Mouse (Mus musculus) kidney, postnatal 0 days (tissue): ENCODE data around the gene Nfia. TPM values are rescaled to one million over a fixed set of nuclear protein-coding genes. Genes with fewer than 3 reads are reported as not detected.

Experiments used
- ATAC-seq: fragments of 200-750 bp; cut with Nextera tagmentation; replicated peaks from 2 replicates; pipeline ENCODE4 v1.8.0; 2017; ENCODE audit warnings: low read depth, moderate number of reproducible peaks, moderate TSS enrichment, moderate library complexity; ENCODE audit not compliant: low FRiP score
- DNase-seq: peaks from one replicate; pipeline ENCODE4 v3.0.0-alpha.2; 2016; ENCODE audit warnings: low spot score
- H3K27ac ChIP-seq: fragments of 300-500 bp; sonication (generic); 2 replicates; pipeline ENCODE4 v1.5.1; 2014; ENCODE audit warnings: mild to moderate bottlenecking
- H3K27me3 ChIP-seq: fragments of 300-500 bp; sonication (generic); 2 replicates; pipeline ENCODE4 v1.6.1; 2014; ENCODE audit warnings: low read length, mixed read lengths; ENCODE audit not compliant: insufficient read depth
- H3K36me3 ChIP-seq: fragments of 300-500 bp; sonication (generic); 2 replicates; pipeline ENCODE4 v1.6.1; 2014; ENCODE audit warnings: low read length, mixed read lengths; ENCODE audit not compliant: insufficient read depth
- H3K4me1 ChIP-seq: fragments of 300-500 bp; sonication (generic); replicated peaks from 2 replicates; pipeline ENCODE4 v1.6.1; 2014; ENCODE audit warnings: antibody characterized with exemption, low read length, mixed read lengths; ENCODE audit not compliant: insufficient read depth
- H3K4me2 ChIP-seq: fragments of 300-500 bp; sonication (generic); 2 replicates; pipeline ENCODE4 v1.6.1; 2014; ENCODE audit warnings: mild to moderate bottlenecking, low read length, moderate library complexity, mixed read lengths
- H3K4me3 ChIP-seq: fragments of 300-500 bp; sonication (generic); replicated peaks from 2 replicates; pipeline ENCODE4 v1.5.1; 2014; ENCODE audit warnings: low read depth, low read length
- H3K9ac ChIP-seq: fragments of 300-500 bp; sonication (generic); 2 replicates; pipeline ENCODE4 v1.6.1; 2014; ENCODE audit warnings: low read depth, low read length
- H3K9me3 ChIP-seq: fragments of 300-500 bp; sonication (generic); replicated peaks from 2 replicates; pipeline ENCODE4 v1.6.1; 2016; ENCODE audit warnings: low read length, inconsistent platforms, mixed read lengths
- CTCF ChIP-seq: IDR thresholded peaks from 2 replicates; pipeline ENCODE4 v1.5.1; 2016; ENCODE audit warnings: antibody characterized with exemption, low read depth, mild to moderate bottlenecking, moderate library complexity
- WGBS: fragments of 180-500 bp; shearing (Covaris S2); extraction: QIAGEN DNeasy Blood & Tissue Kit; methylation state at CpG from one replicate; pipeline ENCODE4 v1.1.7; 2014; 5-methylcytosine and 5-hydroxymethylcytosine counted together
- polyA plus RNA-seq: library from polyadenylated mRNA; unstranded; fragments of >200 nt; fragmentation: Nextera tagmentation; extraction: Ambion mirVana; gene quantifications from 2 replicates; pipeline ENCODE4 v1.2.1, GENCODE M21; 2015

Nfia gene
- polyA plus RNA-seq, 1 experiment from 2014 or later, result 25.9 TPM

DNA sequence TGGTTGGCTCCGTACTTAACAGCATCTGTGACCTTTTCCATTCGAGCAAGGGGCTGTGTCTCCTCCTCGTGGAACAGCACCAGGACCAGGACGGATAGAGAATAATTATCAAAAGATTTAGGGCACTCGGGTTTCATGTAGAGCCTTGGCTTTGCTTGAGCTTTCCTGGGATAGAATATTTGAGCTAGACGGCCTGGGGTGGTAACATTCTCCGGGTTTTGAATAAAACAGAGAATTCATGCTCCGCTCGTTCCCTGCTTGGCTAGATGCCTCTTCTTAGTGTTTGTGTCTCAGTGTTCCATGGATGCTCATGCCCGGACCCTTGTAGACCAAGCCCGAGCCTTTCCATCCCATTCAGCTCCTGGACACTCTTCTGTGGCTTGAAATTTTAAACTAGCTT lies 181.4 kb downstream of the Nfia start:
- DNase-seq (no peak), ATAC-seq (no peak)
- no peaks in the 10 kb centered on the region for H3K27me3 ChIP-seq
- no peaks in the 10 kb centered on the region for H3K36me3 ChIP-seq
- H3K4me2 ChIP-seq, result no peak overlapping the region
- H3K4me1 ChIP-seq, result no peaks in the 10 kb centered on the region
- no peaks in the 10 kb centered on the region for H3K9me3 ChIP-seq
- H3K9ac ChIP-seq, result no peak overlapping the region
- TF ChIP-seq CTCF, result no peak
- no peak overlapping the region for H3K27ac ChIP-seq
- WGBS, result 62% methylated on average over 11 of the region's 11 CpGs
- no peak overlapping the region for H3K4me3 ChIP-seq

DNA sequence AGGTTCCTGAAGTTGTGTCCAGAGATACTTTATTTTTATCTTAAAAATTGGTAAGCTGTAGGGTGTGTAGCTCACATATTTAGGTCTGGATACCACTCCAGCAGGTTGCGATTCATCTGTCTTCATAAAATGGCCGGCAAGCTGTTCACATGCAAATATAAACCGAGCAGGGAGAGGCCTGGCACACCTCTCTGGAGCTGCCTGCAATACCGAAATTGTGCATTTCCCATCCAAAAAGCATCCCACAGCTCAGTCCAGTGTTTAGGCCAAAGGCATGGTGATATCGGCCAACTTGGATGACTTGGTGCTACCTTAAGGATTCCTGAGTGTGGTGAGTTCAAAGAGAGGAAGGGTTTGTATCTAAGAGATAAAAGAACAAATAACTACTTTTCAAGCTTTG lies 185.6 kb downstream of the Nfia start:
- no peaks in the 10 kb centered on the region for H3K36me3 ChIP-seq
- TF ChIP-seq CTCF, result no peak
- 82% methylated on average over 5 of the region's 5 CpGs for WGBS
- no peak overlapping the region for H3K4me3 ChIP-seq
- H3K27me3 ChIP-seq, result no peaks in the 10 kb centered on the region
- no peak for ATAC-seq
- no peak for DNase-seq
- no peaks in the 10 kb centered on the region for H3K9me3 ChIP-seq
- no peak overlapping the region for H3K9ac ChIP-seq
- H3K27ac ChIP-seq, result no peak overlapping the region
- H3K4me2 ChIP-seq, result no peak overlapping the region
- no peaks in the 10 kb centered on the region for H3K4me1 ChIP-seq

DNA sequence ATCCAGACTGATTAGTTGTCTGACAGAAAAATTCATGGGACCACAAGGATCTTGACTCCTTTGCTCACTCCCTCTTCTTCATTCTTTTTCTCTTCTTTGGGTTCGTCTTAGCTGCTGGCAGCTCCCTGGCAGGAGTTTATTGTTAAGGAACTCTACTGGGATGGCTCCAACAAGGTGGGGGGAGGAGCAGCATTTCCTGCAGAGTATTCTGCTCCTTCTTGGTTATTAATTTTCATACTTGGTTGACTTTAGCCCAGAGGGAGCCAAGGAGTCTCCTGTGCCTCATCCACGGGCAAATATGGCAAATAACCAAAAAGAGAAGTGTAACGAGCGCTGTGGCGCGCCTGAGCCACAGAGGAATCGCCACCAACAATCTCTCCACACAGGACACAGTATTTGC lies 190.3 kb downstream of the Nfia start:
- no peak overlapping the region for H3K27ac ChIP-seq
- H3K4me2 ChIP-seq, result no peak overlapping the region
- 81% methylated on average over 7 of the region's 7 CpGs for WGBS
- no peak for TF ChIP-seq CTCF
- H3K36me3 ChIP-seq, result no peaks in the 10 kb centered on the region
- no peak overlapping the region for H3K9ac ChIP-seq
- no peak overlapping the region for H3K4me3 ChIP-seq
- H3K9me3 ChIP-seq, result no peaks in the 10 kb centered on the region
- H3K27me3 ChIP-seq, result no peaks in the 10 kb centered on the region
- DNase-seq (no peak), ATAC-seq (no peak)
- H3K4me1 ChIP-seq, result no peaks in the 10 kb centered on the region

DNA sequence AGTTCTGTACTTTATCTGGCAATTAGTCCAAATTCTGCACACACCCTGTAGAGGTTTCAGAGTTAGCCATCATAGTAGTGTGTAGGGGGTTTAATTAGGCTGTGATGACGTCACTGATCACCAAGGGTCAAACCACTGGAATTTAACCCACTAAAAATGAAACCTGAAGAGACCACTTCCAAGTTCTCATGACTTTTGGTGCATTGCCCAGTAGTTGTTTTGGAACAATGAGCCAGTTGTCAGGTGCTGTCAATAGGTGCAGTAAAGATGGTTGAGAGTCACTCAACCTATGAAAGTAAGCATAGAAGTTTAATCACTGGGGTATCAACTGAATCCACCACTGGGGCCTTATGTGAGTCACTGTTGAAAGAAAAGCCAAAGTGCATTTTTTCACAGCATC lies 191.4 kb downstream of the Nfia start:
- H3K27ac ChIP-seq, result no peak overlapping the region
- H3K36me3 ChIP-seq, result no peaks in the 10 kb centered on the region
- ATAC-seq, result no peak
- no peak for TF ChIP-seq CTCF
- no peak for DNase-seq
- H3K9ac ChIP-seq, result no peak overlapping the region
- no peak overlapping the region for H3K4me3 ChIP-seq
- WGBS, result 30% methylated on average over 1 of the region's 1 CpGs
- H3K9me3 ChIP-seq, result no peaks in the 10 kb centered on the region
- no peaks in the 10 kb centered on the region for H3K4me1 ChIP-seq
- no peak overlapping the region for H3K4me2 ChIP-seq
- H3K27me3 ChIP-seq, result no peaks in the 10 kb centered on the region

DNA sequence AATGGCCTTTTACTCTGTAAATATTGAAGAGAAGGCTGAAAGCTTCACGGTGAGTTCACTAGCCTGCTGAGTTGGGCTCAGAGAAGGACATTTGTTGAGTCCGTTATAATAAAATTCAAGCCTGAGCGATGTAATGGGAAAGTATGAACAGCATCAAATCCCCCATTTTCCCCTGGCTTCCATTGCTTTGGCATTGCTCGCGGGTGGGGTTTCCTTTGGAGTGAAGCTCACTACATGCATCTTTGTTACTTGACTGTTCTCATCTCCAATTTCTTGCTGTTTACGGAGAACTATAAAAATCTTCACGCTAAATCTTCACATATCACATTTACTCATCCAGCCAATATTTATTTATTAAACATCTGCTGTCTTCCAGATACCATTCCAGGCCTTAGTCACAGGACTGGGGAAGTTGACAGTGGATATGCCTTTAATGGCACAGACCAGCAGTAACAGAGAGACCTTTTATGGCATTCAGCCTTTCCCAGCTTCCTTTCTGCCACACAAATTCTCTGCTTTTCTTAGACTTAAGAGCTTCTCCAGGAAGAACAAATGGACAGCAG lies 196.3 kb downstream of the Nfia start:
- Histone ChIP-seq H3K27me3 (no peaks in the 10 kb centered on the region), H3K9me3 (no peaks in the 10 kb centered on the region), H3K9ac (no peak overlapping the region), H3K36me3 (no peaks in the 10 kb centered on the region), H3K27ac (no peak overlapping the region), H3K4me2 (no peak overlapping the region), H3K4me3 (no peak overlapping the region), H3K4me1 (no peaks in the 10 kb centered on the region)
- no peak for TF ChIP-seq CTCF
- DNase-seq, result peak; percentile 55
- no peak for ATAC-seq
- WGBS, result 72% methylated on average over 7 of the region's 7 CpGs

DNA sequence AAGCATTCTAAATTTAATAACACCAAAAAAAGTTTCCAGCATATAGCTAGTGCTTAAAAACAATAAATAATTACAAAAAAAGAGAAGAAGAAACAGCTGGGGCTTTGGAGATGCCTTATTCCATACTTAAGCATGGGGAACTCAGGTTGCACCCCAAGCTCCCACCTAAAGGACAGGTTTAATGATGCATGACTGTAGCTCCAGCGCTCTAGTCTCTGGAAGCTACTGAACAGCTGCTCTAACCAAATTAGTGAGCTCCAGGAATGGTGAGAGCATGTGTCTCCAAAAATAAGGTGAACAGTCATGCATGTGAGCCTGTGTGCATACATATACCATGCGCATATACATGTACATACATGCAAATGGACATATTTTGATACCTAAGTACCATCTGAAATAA lies 200.5 kb downstream of the Nfia start:
- H3K36me3 ChIP-seq, result no peaks in the 10 kb centered on the region
- no peaks in the 10 kb centered on the region for H3K27me3 ChIP-seq
- 0 out of 2 replicates have a peak, but pooled peaks cover 4% of the 10 kb centered on the region for H3K4me1 ChIP-seq
- no peaks in the 10 kb centered on the region for H3K9me3 ChIP-seq
- H3K4me2 ChIP-seq, result no peak overlapping the region
- H3K27ac ChIP-seq, result no peak overlapping the region
- TF ChIP-seq CTCF, result no peak
- H3K9ac ChIP-seq, result no peak overlapping the region
- ATAC-seq (no peak), DNase-seq (peak; percentile 35)
- 63% methylated on average over 2 of the region's 2 CpGs for whole genome bisulfite sequencing
- no peak overlapping the region for H3K4me3 ChIP-seq

DNA sequence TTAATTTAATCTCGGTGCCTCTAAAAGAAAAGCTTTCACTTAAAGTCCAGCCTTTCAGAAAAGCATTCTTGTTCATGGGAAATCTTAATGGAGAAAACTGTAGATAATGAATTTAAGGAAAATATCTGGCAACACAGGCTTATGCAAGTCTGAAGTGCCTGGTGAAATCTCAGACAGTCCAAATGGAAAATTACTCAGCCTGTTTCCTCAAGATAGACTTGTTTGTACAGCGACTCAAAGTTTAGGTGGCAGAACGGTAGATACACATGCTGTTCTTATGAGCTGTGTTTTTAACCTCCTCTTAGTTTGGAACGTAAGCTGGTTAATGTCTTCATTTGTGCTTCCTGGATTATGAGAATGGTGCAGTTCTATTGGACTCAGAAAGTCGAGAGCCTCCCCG lies 201.5 kb downstream of the Nfia start:
- WGBS, result 73% methylated on average over 6 of the region's 6 CpGs
- Histone ChIP-seq H3K4me2 (no peak overlapping the region), H3K27ac (no peak overlapping the region), H3K4me1 (0 out of 2 replicates have a peak, but pooled peaks cover 4% of the 10 kb centered on the region), H3K36me3 (no peaks in the 10 kb centered on the region), H3K4me3 (no peak overlapping the region), H3K9me3 (no peaks in the 10 kb centered on the region), H3K27me3 (no peaks in the 10 kb centered on the region), H3K9ac (no peak overlapping the region)
- DNase-seq, result no peak
- TF ChIP-seq CTCF, result no peak
- ATAC-seq, result no peak
